Mouse (Mus musculus) urinary bladder, adult 2 months (tissue): ENCODE measurements around the gene Gna12. TPM values are rescaled to one million over a fixed set of nuclear protein-coding genes. Genes with fewer than 3 reads are reported as not detected.

Source experiments
- DNase-seq: peaks from one replicate; pipeline ENCODE4 v3.0.0; 2022; ENCODE audit warnings: low spot score
- polyA plus RNA-seq: library from polyadenylated mRNA; depleted of rRNA; stranded (reverse); fragments of >200 nt; gene quantifications from 2 replicates; pipeline ENCODE4 v1.2.3, GENCODE M21; 2012; rRNA removed

Gene Gna12
- polyA plus RNA-seq, 1 experiment: 46.5 TPM

DNA sequence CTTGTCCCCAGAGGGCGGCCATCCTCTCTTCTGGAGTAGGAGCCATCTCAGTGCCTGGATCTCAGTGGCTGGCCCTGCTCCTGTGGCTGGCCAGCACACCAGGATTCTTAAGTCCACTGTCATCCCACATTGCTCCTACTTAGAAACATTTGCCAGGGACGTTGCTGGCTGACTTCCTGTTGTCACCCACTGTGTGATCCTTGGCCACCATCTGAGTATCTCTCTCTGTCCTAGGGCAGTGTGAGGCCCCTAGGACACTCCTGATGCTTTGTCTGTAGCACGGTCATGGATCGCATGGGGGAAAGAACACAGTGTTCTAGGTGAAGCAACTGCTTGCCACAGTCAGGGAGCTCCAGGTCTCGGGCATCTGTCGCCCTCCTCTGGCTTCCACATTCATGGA, 119.9 kb downstream of the Gna12 start:
- DNase-seq: no peak

Other genes starting within 250 kb of the Gna12 start
- 20.6 and 23.6 TPM in 2 replicates for gene Lfng, start 223.1 kb downstream of the Gna12 start, polyA plus RNA-seq
- gene Ttyh3, start 181.4 kb downstream of the Gna12 start, polyA plus RNA-seq: 11.7 and 24.4 TPM in 2 replicates
- 21.0 and 24.3 TPM in 2 replicates for gene Iqce, start 128.1 kb downstream of the Gna12 start, polyA plus RNA-seq
- 14.5 and 14.8 TPM in 2 replicates for gene Brat1, start 125.4 kb downstream of the Gna12 start, polyA plus RNA-seq
- 1.2 TPM in 2 replicates for gene Amz1, start 106.3 kb downstream of the Gna12 start, polyA plus RNA-seq
- gene Card11, start 170.2 kb upstream of the Gna12 start, polyA plus RNA-seq: 1.2 and 1.7 TPM in 2 replicates